Mouse (Mus musculus): ENCODE data around the gene Gm31571. TPM values are rescaled to one million over a fixed set of nuclear protein-coding genes. Genes with fewer than 3 reads are reported as not detected.

Gm31571 gene
- not detected for polyA plus RNA-seq (2014; fragmentation: Illumina TruSeq; extraction: RNeasy Lipid Tissue Mini Kit (QIAGEN cat#74804); ENCODE audit: low read depth, low replicate concordance)

GRCm38 (mm10) chrY:22051253-22051652, at the start of gene Gm31571:
TSS of gene Gm31571 (minus strand) at chrY:22051353.

